Mouse (Mus musculus) midbrain, embryonic 13.5 days (tissue): ENCODE data around the gene Polg2. TPM values are rescaled to one million over a fixed set of nuclear protein-coding genes. Genes with fewer than 3 reads are reported as not detected.
"Not testable (repeated sequence)": the region's sequence is repeated elsewhere in the genome, so short reads cannot be mapped to it uniquely, and the experiment has no call there.

Source experiments
- ATAC-seq: fragments of 200-750 bp; cut with Nextera tagmentation; 2 replicates; pipeline ENCODE4 v1.8.0; 2017; ENCODE audit warnings: mild to moderate bottlenecking, moderate TSS enrichment, moderate library complexity
- H3K27ac ChIP-seq: fragments of 300-500 bp; sonication (generic); 2 replicates; pipeline ENCODE4 v1.5.1; 2015; ENCODE audit warnings: inconsistent platforms, mild to moderate bottlenecking, moderate library complexity
- H3K27me3 ChIP-seq: fragments of 300-500 bp; sonication (generic); 2 replicates; pipeline ENCODE4 v1.6.1; 2015; ENCODE audit warnings: mild to moderate bottlenecking, inconsistent platforms
- H3K36me3 ChIP-seq: fragments of 300-500 bp; sonication (generic); 2 replicates; pipeline ENCODE4 v1.6.1; 2015; ENCODE audit warnings: mild to moderate bottlenecking, inconsistent platforms
- H3K4me1 ChIP-seq: fragments of 300-500 bp; sonication (generic); replicated peaks from 2 replicates; pipeline ENCODE4 v1.6.1; 2015; ENCODE audit warnings: inconsistent platforms
- H3K4me2 ChIP-seq: fragments of 300-500 bp; sonication (generic); replicated peaks from 2 replicates; pipeline ENCODE4 v1.6.1; 2015; ENCODE audit warnings: moderate library complexity, mild to moderate bottlenecking, inconsistent platforms
- H3K4me3 ChIP-seq: fragments of 300-500 bp; sonication (generic); replicated peaks from 2 replicates; pipeline ENCODE4 v1.5.1; 2015; ENCODE audit warnings: mild to moderate bottlenecking, inconsistent platforms
- H3K9ac ChIP-seq: fragments of 300-500 bp; sonication (generic); replicated peaks from 2 replicates; pipeline ENCODE4 v1.6.1; 2015; ENCODE audit warnings: mild to moderate bottlenecking, inconsistent platforms
- H3K9me3 ChIP-seq: fragments of 300-500 bp; sonication (generic); 2 replicates; pipeline ENCODE4 v1.6.1; 2016; ENCODE audit warnings: mild to moderate bottlenecking, inconsistent platforms
- WGBS: fragments of 180-500 bp; shearing (Covaris S2); methylation state at CpG from one replicate; pipeline ENCODE4 v1.1.7; 2015; 5-methylcytosine and 5-hydroxymethylcytosine counted together
- polyA plus RNA-seq: library from polyadenylated mRNA; unstranded; fragments of >200 nt; fragmentation: Nextera tagmentation; extraction: Ambion mirVana; gene quantifications from 2 replicates; pipeline ENCODE4 v1.2.1, GENCODE M21; 2015

The Polg2 gene
- polyA plus RNA-seq, 1 experiment from 2014 or later, result 10.0 TPM

DNA sequence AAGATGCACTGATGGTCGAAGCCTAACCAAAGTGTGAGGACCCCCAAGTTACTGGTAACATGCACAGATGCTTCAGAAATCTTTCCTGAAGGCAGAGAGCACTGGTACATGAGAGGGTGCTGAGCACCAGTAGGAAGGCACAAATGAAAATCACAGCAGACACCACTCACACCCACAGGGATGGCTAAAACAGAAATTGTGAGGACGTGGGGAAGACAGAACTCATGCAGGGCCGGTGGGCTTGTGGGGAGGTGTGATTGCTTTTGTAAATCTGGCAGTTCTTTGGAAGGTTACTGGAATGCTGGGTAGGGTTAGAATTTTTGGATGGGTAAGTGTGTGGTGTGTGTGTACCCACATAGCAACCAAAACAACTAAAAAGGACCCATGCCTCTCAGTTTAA, 37.8 kb upstream of the Polg2 start:
- peaks cover 10% of the 10 kb centered on the region for H3K4me1 ChIP-seq
- no peak overlapping the region for H3K27ac ChIP-seq
- no peak overlapping the region for H3K9ac ChIP-seq
- no peaks in the 10 kb centered on the region for H3K9me3 ChIP-seq
- WGBS, result 80% methylated on average over 3 of the region's 3 CpGs
- no peaks in the 10 kb centered on the region for H3K27me3 ChIP-seq
- ATAC-seq, result no peak
- peaks cover 86% of the 10 kb centered on the region for H3K36me3 ChIP-seq
- H3K4me3 ChIP-seq, result no peak overlapping the region
- no peak overlapping the region for H3K4me2 ChIP-seq

DNA sequence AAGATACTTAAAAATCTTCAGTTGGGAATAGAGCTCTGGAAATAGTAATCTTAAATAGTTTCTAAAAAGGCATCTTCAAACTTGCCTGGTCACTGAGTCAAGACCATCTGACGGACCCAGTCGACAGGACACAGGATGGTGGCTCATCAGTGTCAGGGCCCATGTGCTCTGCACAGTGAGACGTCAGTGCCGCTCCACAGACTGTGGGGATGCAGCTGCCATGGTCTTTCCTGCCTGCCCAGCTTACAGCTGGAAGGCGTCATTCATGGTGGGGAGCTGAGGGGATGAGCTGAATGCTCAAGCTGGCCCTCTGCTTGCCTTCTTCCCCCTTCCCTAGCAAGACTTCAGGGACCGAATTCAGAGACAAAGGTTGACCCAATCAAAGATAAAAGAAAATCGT, 37.0 kb upstream of the Polg2 start:
- WGBS, result 90% methylated on average over 7 of the region's 7 CpGs
- no peak for ATAC-seq
- no peaks in the 10 kb centered on the region for H3K9me3 ChIP-seq
- H3K27me3 ChIP-seq, result no peaks in the 10 kb centered on the region
- H3K36me3 ChIP-seq, result peaks cover 89% of the 10 kb centered on the region
- H3K4me3 ChIP-seq, result no peak overlapping the region
- H3K9ac ChIP-seq, result no peak overlapping the region
- H3K27ac ChIP-seq, result no peak overlapping the region
- H3K4me1 ChIP-seq, result peaks cover 10% of the 10 kb centered on the region
- H3K4me2 ChIP-seq, result no peak overlapping the region

DNA sequence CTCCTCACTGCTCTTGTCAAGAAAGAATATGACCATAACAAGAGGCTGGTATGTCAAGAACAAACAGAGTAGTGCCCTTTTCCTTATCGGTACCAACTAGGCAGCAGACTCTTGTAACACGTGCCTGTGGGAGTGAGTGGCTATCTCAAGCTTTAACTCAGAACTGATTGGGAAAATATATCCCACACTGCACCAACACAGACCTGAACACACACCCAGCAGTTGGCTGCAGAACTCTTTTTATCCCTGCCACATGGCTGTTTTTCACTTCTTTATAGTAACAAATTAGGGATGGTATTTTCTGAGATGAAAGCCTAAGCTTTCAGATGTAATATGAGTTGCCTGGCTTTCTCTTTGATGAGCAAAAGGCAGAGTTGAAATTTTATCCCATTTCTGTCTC, 36.4 kb upstream of the Polg2 start:
- H3K27ac ChIP-seq, result no peak overlapping the region

DNA sequence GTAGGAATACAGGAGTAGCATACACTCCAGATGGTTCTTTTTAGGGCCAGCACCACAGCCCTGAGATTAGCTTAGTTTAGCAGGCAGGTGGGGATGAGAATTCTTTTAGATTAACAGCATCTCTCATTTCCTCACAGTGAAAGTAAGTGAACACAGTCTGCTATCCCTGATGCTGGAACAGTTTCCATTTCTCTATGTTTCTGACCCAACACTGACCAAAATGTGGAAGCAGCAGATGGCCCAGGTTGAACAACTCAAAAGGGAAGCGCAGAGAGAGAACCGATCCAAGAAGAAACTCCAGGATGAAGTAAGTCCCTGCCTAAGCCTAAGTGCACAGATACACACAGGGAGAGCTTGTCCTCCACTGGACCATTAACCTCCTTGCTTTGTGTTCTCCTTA, 36.0 kb upstream of the Polg2 start:
- H3K9ac ChIP-seq, result no peak overlapping the region
- peaks cover 10% of the 10 kb centered on the region for H3K4me1 ChIP-seq
- no peak for ATAC-seq
- H3K4me2 ChIP-seq, result no peak overlapping the region
- WGBS, result 93% methylated on average over 2 of the region's 2 CpGs
- no peaks in the 10 kb centered on the region for H3K27me3 ChIP-seq
- no peak overlapping the region for H3K4me3 ChIP-seq
- no peaks in the 10 kb centered on the region for H3K9me3 ChIP-seq
- peaks cover 91% of the 10 kb centered on the region for H3K36me3 ChIP-seq
- H3K27ac ChIP-seq, result no peak overlapping the region

More for the DNA sequence above, 36.4 kb upstream of the Polg2 start:
- Histone ChIP-seq H3K4me1 (peaks cover 10% of the 10 kb centered on the region), H3K4me2 (no peak overlapping the region), H3K27me3 (no peaks in the 10 kb centered on the region), H3K9me3 (no peaks in the 10 kb centered on the region), H3K4me3 (no peak overlapping the region), H3K9ac (no peak overlapping the region), H3K36me3 (peaks cover 90% of the 10 kb centered on the region)
- no peak for ATAC-seq
- WGBS, result 94% methylated on average over 2 of the region's 2 CpGs

DNA sequence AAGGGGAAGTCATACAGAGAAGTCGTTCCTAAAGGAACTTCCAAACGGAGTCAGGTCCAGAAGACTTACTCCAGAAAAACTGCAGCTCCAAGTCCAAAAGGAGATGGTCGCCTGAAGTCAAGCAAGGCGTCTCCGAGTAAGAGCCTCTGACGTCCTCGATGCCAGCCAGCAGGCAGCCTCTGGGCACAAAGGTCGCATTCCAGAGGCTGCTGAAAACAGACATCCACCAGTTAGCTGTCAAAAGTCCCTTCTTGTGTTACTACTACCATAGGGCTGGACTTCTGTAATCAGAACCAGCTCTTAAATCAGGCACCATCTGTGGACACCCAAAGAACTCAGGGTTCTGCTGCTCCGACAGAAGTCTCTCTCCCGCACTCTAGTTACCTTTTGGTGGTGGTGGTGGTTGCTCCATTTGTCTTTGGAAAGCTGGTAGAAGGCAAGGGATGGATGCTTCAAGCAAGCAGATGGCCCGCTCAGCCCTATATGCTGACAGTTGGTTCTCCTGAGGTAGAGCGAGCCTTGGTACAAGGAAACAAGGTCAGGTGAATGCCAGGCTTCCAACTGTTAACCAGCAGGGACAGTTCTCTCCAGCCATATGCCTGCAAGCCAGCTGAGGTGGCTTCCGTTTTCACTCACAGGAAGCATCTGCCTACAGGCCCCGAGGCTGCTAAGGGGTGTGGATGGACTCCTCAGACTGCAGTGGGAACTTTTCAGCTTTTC, 35.4 kb upstream of the Polg2 start:
- 90% methylated on average over 14 of the region's 14 CpGs for WGBS

DNA sequence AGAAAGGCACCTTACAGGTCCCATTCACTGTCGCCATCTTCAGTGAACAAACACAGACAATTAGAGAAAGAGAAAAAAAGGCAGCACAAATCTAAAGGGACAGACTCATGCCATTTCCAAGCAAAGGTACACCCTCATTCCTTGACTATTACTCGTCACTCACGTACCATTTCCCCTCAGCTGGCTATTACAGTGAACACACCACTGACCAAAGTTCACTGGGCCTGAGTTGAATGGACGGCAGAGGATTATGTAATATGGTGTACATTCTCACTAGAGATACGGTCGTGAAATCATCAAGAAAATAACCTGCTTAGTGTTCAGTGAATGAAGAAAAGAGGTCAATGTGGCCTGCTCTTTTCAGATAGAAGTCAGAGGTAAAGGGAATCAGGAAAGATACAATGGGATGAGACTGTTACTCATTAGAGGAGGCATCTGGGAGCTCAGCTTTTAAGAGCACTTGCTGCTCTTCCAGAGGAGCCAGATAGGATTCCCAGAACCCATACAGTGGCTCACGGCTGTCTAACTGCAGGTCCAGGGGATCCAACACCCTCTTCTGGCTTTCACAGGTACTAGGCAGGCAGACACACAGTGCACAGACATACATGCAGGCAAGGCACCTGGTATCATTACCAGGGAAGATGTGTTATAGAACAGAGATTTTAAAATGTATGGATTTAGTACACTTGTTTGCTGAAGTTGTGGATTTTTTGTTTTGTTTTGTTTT, 33.2 kb upstream of the Polg2 start:
- ATAC-seq, result no peak
- no peak overlapping the region for H3K4me2 ChIP-seq
- H3K9me3 ChIP-seq, result no peaks in the 10 kb centered on the region
- H3K4me1 ChIP-seq, result no peaks in the 10 kb centered on the region
- WGBS, result 92% methylated on average over 7 of the region's 7 CpGs
- H3K27ac ChIP-seq, result no peak overlapping the region
- no peaks in the 10 kb centered on the region for H3K27me3 ChIP-seq
- H3K4me3 ChIP-seq, result no peak overlapping the region
- no peak overlapping the region for H3K9ac ChIP-seq
- H3K36me3 ChIP-seq, result peaks cover 84% of the 10 kb centered on the region

More for the DNA sequence above, 35.4 kb upstream of the Polg2 start:
- Histone ChIP-seq H3K4me3 (no peak overlapping the region), H3K27ac (no peak overlapping the region), H3K4me1 (peaks cover 10% of the 10 kb centered on the region), H3K9me3 (no peaks in the 10 kb centered on the region), H3K27me3 (no peaks in the 10 kb centered on the region), H3K9ac (no peak overlapping the region), H3K4me2 (no peak overlapping the region), H3K36me3 (peaks cover 93% of the 10 kb centered on the region)
- no peak for ATAC-seq

DNA sequence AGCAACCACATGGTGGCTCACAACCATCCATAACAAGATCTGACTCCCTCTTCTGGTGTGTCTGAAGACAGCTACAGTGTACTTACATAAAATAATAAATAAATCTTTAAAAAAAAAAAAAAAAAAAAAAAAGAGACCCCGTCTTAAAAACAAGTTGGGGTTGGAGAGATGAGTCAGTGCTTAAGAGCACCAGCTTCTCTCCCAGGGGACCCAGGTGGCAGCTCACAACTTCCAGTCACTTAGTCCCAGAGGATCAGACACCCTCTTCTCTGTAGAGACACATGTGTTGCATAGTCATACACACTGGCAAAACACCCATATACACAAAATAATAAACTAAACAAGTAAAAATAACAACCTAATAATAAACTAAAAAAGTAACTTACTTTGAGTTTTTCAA, 28.1 kb upstream of the Polg2 start:
- not testable (repeated sequence) for H3K27me3 ChIP-seq, H3K4me2 ChIP-seq, ATAC-seq, H3K9me3 ChIP-seq, H3K9ac ChIP-seq, H3K4me3 ChIP-seq, H3K4me1 ChIP-seq, H3K27ac ChIP-seq
- peaks cover 67% of the 10 kb centered on the region for H3K36me3 ChIP-seq
- WGBS, result 70% methylated on average over 1 of the region's 1 CpGs

DNA sequence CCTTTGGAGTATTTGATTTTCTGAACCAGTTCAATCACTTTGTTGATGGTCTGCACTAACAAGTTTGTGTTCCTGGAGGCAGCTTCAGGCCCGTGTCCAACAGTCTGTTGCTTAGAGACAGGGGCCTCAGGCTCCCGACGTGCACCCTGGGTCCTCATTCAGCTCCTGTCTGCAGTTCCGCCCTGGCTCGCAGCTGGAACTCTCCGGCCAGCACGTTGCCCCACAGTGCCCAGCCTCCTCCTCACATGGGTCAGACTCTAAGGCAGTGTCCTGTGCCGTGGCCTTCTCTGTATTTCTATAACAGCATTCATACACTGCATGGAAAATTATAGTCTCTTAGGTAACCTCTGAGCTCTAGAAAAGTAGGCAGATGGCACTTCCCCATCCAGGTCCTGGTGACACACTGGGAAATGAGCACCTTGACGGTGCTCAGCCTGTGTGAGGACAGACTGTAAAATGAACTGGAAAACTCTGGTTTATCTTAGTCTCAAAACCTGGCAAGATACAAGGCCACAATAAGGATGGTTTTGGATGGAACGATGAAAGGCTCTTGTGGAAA, 22.8 kb upstream of the Polg2 start:
- Histone ChIP-seq H3K36me3 (peaks cover 81% of the 10 kb centered on the region), H3K9me3 (peaks cover 6% of the 10 kb centered on the region; the same call in 1 of the 2 replicates), H3K4me2 (no peak overlapping the region), H3K27ac (no peak overlapping the region), H3K4me1 (no peaks in the 10 kb centered on the region), H3K27me3 (no peaks in the 10 kb centered on the region), H3K9ac (no peak overlapping the region), H3K4me3 (no peak overlapping the region)
- ATAC-seq, result no peak
- 83% methylated on average over 10 of the region's 10 CpGs for WGBS

DNA sequence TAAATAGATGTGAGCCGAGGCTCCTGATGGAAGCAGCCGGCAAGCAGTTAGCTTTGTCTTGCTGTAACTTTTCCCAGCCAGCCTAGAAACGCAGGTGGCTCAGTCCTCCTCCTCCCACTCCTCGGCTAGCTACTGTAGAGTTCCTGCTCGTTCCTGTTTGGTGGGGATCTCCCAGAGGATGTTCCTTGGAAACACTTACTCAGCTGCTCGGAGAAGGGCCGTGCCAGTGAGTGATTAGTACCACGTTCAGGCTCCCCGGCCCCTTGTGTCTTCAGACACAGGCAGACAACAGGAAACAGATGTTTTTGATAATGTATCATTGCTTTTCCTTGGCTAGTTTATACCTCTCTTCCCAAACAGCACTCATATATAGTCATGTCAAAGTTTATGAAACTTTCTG, 16.3 kb upstream of the Polg2 start:
- H3K27me3 ChIP-seq, result no peaks in the 10 kb centered on the region
- H3K9me3 ChIP-seq, result peaks cover 6% of the 10 kb centered on the region; the same call in 1 of the 2 replicates
- no peak overlapping the region for H3K9ac ChIP-seq
- no peak overlapping the region for H3K4me3 ChIP-seq
- WGBS, result 78% methylated on average over 9 of the region's 9 CpGs
- H3K4me1 ChIP-seq, result peaks cover under 1% of the 10 kb centered on the region
- peaks cover 74% of the 10 kb centered on the region for H3K36me3 ChIP-seq
- no peak overlapping the region for H3K4me2 ChIP-seq
- no peak overlapping the region for H3K27ac ChIP-seq
- no peak for ATAC-seq

DNA sequence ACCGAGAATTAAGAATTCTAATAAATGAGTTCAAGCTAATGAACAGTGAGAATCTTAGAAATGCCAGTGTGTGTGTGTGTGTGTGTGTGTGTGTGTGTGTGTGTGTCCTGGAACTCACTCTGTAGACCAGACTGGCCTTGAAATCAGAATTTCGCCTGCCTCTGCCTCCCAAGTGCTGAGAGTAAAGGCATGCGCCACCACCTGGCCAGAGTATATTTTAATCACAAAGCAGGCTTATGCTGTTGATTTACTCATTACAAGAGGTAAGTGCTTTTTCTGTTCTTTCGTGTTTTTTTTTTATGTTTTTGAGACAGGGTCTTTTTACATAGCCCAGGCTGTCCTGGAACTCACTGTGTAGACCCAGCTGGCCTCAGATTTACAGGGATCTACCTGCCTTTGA, 14.5 kb upstream of the Polg2 start:
- H3K9ac ChIP-seq, result no peak overlapping the region
- H3K4me2 ChIP-seq, result no peak overlapping the region
- peaks cover 11% of the 10 kb centered on the region for H3K4me1 ChIP-seq
- H3K36me3 ChIP-seq, result peaks cover 57% of the 10 kb centered on the region
- WGBS, result 70% methylated on average over 4 of the region's 4 CpGs
- H3K9me3 ChIP-seq, result peaks cover 6% of the 10 kb centered on the region; the same call in 1 of the 2 replicates
- no peak overlapping the region for H3K27ac ChIP-seq
- no peaks in the 10 kb centered on the region for H3K27me3 ChIP-seq
- H3K4me3 ChIP-seq, result no peak overlapping the region
- ATAC-seq, result no peak

DNA sequence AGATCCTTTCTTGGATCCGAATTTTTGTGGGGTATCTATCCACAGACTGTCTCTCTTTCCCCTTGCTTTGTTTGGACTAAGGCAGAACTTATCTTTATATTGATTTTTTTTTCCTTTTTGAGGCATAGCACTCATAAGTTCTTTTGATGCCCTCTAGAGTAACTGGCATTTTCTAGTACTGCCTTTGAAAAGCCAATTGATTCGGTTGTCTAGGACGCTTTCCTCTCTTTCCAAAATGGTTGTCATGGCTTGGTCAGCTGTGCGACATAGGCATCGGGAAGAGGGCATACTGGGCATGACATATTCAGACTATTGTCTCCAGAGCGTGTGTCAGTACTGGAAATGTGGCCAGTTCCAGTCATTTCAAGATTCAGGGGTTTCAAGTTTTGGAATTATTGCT, 10.3 kb upstream of the Polg2 start:
- Histone ChIP-seq H3K27ac (peak overlapping the region; percentile 99), H3K9ac (peak overlapping the region; percentile 100)
- WGBS, result under 1% methylated on average over 6 of the region's 6 CpGs

DNA sequence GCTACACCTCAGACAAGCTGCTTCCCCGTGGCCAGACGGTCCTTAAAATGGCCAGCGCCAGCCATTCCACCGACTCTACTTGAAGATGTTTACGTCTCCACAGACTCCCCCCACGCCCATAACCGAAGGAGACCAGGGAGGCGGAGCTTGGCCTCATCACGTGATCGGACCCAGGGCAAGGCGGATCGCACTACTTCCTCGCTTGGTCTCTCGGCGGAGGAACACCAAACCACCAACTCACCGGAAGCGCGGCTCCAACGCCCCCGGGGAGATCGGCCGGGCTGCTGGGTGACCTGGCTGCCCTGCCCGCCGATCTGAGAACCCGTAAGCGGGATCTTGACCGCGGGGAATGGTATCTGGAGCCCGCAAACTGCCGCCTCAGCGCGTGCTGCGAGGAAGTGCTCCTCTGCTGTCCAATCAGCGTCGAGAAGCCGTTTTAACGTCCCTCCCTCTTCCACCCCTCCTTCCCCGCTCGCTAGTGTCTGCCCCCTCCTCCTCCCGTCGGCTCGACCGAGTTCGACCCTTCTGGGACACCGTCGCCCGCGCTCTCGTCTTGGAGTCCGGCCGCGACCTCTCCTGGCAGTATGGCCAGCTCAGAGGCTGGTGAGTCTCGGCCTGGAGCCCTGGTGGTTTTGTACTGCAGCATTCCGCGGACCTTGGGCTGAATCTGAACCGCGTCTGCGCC, 9.6 kb upstream of the Polg2 start, which contains the start of the genes Ddx5 and Cep95:
Gene Ddx5, minus strand, starts transcription at position 411 of the 685 bp plus-strand sequence.
Gene Cep95, plus strand, starts transcription at position 478 of the 685 bp plus-strand sequence.
- WGBS, result under 1% methylated on average over 58 of the region's 58 CpGs
- peaks cover 37% of the 10 kb centered on the region for H3K36me3 ChIP-seq
- H3K27ac ChIP-seq, result peak within 1 kb of the TSS; percentile 99
- no peaks in the 10 kb centered on the region for H3K27me3 ChIP-seq
- H3K4me1 ChIP-seq, result peaks cover 36% of the 10 kb centered on the region
- H3K9ac ChIP-seq, result peak within 1 kb of the TSS; percentile 100
- peak within 1 kb of the TSS; percentile 98 for H3K4me3 ChIP-seq
- ATAC-seq, result peak; percentile 91
- H3K4me2 ChIP-seq, result peak within 1 kb of the TSS; percentile 76
- H3K9me3 ChIP-seq, result no peaks in the 10 kb centered on the region

More for the DNA sequence above, 10.3 kb upstream of the Polg2 start:
- ATAC-seq, result peak; percentile 12; the same call in 1 of the 2 replicates
- no peaks in the 10 kb centered on the region for H3K27me3 ChIP-seq
- H3K36me3 ChIP-seq, result peaks cover 36% of the 10 kb centered on the region
- H3K4me3 ChIP-seq, result peak overlapping the region; percentile 98
- peak overlapping the region; percentile 76 for H3K4me2 ChIP-seq
- H3K9me3 ChIP-seq, result no peaks in the 10 kb centered on the region
- peaks cover 32% of the 10 kb centered on the region for H3K4me1 ChIP-seq
